Mouse (Mus musculus): Measurements from ENCODE around the gene Gm7735.
"Not testable (repeated sequence)": the region's sequence is repeated elsewhere in the genome, so short reads cannot be mapped to it uniquely, and the experiment has no call there.

Gm7735 gene

GRCm38 (mm10) chr16:89169190-89169589, at the start of gene Gm7735:
Gene Gm7735, plus strand, starts transcription at chr16:89169490.
- not testable (repeated sequence) for DNase-seq (ENCODE audit: low spot score)

- no peak for DNase-seq (ENCODE audit: low spot score)
Measured at GRCm38 (mm10) chr16:89140551-89140950, 28.7 kb upstream of the Gm7735 start, which contains the start of gene Gm6358. Gene Gm6358, plus strand, starts transcription at chr16:89140851.

GRCm38 (mm10) chr16:89150786-89151185, 18.5 kb upstream of the Gm7735 start, which contains the start of gene Gm10061:
Gene Gm10061, plus strand, starts transcription at chr16:89151086.
- no peak for DNase-seq (ENCODE audit: low spot score)

GRCm38 (mm10) chr16:89157652-89158051, 11.6 kb upstream of the Gm7735 start, which contains the start of gene Gm9789:
Gene Gm9789, plus strand, starts transcription at chr16:89157952.
- DNase-seq (ENCODE audit: low spot score), result no peak

GRCm38 (mm10) chr16:89174435-89174834, 5.1 kb downstream of the Gm7735 start, which contains the start of gene 1110057P08Rik:
Gene 1110057P08Rik, plus strand, starts transcription at chr16:89174735.
- DNase-seq (ENCODE audit: low spot score), result no peak

- DNase-seq (ENCODE audit: low spot score), result no peak
Measured at GRCm38 (mm10) chr16:89188621-89189020, 19.3 kb downstream of the Gm7735 start.

GRCm38 (mm10) chr16:89205561-89205960, 36.3 kb downstream of the Gm7735 start, which contains the start of gene Krtap20-2:
Gene Krtap20-2, plus strand, starts transcription at chr16:89205861.
- DNase-seq (ENCODE audit: low spot score), result no peak

Measured in adipocyte (in vitro differentiated cells).